Mouse (Mus musculus) lung, postnatal 4 days (tissue): ENCODE results near the gene Tmigd3.
"Not testable (repeated sequence)": the region's sequence is repeated elsewhere in the genome, so short reads cannot be mapped to it uniquely, and the experiment has no call there.

ENCODE experiments used
- DNase-seq, 2 experiments: peaks; one replicate each; pipeline ENCODE4 v3.0.0; 2021

The Tmigd3 gene

GRCm38 (mm10) chr3:105904721-105905120 lies 34.0 kb downstream of the Tmigd3 start:
- DNase-seq: no peak

DNA sequence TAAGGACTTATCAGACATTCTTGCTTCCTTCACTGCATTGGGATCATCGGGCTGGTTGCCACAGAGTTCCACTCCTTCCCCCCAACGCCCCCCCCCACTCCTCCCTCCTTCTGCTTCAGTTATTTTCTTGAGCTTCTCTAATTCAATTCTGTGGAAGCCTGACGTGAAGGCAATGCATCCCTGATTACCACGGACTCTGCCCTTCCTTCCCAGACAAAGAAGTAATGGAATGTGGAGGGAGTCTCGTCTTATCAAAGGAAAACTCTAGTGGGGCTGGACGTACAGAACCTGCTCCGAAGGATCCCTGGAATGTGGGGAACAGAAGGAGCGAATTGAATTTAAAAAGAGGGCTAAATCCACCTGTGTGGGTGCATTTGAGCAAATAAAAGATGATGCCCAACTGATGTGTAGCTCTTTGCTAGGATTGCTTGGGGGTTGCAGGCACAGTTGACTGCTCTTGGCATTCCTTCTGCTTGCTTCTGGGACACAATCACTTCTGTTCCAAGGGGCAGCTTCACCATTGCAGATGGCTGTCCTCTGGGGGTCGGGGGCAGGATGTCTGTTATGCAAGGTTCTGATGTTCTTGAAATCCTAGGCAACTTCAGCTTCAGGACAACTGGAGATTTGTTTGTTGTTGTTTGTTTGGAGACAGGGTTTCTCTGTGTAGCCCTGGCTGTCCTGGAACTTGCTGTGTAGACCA lies 37.4 kb downstream of the Tmigd3 start:
- no peak for DNase-seq

DNA sequence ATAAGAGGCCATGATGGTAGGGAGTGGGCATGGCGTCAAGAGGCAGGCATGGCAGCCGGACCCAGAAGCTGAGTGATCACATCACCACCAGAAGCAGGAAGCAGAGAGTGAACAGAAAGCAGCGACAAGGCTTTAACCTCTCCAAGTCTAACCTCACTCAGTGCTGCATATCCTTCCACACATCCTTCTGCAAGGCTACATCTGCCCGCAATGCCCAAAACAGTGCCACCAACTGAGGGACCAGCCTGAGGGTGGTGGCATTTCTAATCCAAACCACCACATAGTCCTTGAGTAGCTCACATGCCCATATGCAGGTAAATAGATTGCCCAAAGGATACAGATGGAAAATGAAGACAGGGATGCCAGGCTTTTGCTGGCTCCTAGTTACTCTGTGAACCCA lies 38.3 kb downstream of the Tmigd3 start:
- no peak for DNase-seq

- peak; percentile 68 to 76 for DNase-seq
These were observed 40.0 kb downstream of the Tmigd3 start for GRCm38 (mm10) chr3:105910519-105911190.

GRCm38 (mm10) chr3:105912097-105912880 lies 41.6 kb downstream of the Tmigd3 start:
- no peak for DNase-seq

- no peak for DNase-seq
These were observed 43.4 kb downstream of the Tmigd3 start for GRCm38 (mm10) chr3:105913839-105914681.

DNA sequence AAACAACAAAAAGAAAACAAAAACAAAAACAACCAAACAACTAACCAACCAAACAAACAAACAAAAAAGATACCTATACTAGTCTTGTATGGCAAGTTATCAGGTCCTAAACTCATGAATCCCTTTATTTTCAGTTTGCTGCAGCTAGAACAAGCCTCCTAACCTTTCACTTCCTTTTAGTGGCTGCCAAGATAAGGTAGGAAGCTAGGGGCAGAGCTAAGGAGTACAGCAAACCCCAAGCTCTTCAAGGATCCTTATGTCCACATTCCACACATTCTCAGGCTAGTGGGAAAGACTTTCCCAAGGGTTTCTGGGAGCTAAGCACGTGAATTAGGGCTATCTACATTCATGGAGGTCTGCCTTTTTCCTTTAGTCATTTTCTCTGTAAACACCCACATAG lies 44.6 kb downstream of the Tmigd3 start:
- DNase-seq: no peak

GRCm38 (mm10) chr3:105916455-105916854 lies 45.8 kb downstream of the Tmigd3 start:
- not testable (repeated sequence) for DNase-seq

DNA sequence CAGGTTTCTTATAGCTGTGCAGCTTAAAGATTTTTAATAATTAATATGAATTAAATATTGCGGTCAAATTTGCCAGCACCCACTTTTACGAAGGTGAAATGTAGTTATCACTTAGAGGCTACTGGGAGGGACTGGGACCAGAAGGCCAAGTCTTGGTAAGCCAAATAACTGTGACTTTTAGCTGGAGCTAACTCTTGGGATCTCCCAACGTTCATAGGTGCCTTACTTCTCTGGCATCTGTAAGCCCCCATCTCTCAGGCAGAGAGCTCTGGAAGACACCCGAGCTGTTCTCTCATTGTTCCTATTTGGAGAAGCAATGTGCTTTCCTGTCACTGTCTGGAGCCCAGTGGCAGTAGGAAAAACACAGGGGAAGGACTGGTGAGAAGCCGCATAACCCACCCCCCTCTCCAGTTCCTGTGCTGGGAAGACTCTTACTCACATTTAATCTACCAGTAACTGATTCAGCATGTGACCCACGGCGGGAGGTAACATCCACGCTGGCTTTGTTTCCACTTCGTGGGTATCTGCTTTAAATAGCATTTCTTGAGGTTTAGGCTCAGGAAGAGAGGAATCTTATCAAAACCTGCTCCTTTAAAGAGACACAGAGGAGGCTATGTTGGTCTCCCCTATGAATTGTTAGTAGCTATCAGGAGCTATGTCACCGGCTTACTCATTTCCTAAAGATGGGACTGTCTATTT lies 47.1 kb downstream of the Tmigd3 start:
- DNase-seq: no peak

DNA sequence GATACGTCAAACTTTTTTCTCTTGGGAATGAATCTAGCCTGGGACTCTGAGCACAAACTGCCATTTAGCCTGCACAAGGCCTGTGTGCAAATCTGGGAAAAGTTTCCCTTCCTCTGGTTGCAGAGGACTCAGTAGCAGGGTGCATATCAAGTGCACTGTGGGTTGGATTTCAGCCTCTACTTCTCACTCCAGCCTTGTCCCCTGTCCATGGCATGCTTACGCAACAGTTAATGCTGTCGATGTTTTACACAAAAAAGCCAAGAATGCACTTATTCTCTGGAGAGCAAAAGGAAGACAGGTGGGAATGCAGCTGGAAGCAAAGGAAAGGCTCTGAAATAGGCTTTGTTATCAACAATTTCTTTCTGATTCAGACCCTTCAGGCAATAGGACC lies 47.6 kb downstream of the Tmigd3 start:
- no peak for DNase-seq

DNA sequence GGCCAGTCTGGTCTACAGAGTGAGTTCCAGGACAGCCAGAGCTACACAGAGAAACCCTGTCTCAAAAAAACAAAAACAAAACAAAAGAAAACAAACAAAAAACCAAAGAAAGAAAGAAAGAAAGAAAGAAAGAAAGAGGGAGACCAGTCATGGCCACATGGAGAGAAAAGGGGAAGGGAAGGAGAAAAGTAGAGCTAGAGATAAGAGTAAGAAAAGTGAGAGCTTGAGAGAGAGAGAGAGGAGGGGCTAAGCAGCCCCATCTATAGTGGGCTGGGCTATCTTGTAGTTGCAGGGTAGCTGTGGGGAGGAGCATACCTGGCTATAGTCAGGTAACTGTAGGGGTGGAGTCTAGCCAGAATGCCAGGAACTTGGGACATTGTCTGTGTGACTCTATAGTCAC lies 50.0 kb downstream of the Tmigd3 start:
- not testable (repeated sequence) for DNase-seq

DNA sequence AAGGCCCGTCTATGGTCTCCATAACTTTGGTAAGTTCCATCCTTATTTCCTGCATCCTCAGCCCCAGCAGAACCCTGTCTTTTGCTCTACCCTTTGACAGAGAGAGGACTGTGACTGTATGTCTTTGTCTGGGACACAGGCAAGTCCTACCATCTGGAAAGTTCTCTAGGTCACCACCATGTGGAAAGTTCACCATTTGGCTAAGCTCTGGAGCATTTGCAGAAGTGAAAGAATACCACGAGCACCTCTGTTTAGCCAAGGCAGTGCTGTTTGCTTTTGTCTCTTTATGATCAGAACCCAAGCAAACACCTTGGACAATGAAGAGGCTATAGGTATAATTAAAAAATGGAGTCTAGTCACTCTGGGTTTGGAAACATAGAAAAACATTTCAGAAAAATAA lies 51.3 kb downstream of the Tmigd3 start:
- no peak for DNase-seq

GRCm38 (mm10) chr3:105924616-105925015 lies 53.9 kb downstream of the Tmigd3 start:
- DNase-seq: no peak

- DNase-seq: no peak
These were observed 57.0 kb downstream of the Tmigd3 start for GRCm38 (mm10) chr3:105927561-105928194.

DNA sequence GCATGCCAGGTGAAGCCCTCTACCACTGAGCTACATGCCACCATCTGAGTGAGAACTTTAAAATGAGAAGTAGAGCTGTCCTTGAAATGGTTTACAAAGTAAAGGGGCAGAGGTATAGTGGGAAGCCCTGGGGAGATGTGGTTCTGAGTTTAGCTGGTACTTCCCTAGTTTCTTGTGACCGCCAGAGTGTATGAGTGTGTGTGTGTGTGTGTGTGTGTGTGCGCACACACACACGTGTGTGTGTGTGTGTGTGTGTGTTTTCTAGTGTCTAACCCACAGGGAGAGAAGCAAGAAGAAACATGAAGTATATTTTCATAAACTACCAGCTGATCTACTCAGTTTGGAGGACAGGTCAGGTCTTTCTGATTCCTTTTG lies 57.5 kb downstream of the Tmigd3 start:
- DNase-seq: no peak

GRCm38 (mm10) chr3:105928781-105929180 lies 58.1 kb downstream of the Tmigd3 start:
- no peak for DNase-seq

- no peak for DNase-seq
These were observed 59.1 kb downstream of the Tmigd3 start for GRCm38 (mm10) chr3:105929821-105930220.

- no peak for DNase-seq
These were observed 60.4 kb downstream of the Tmigd3 start for GRCm38 (mm10) chr3:105931095-105931494.

DNA sequence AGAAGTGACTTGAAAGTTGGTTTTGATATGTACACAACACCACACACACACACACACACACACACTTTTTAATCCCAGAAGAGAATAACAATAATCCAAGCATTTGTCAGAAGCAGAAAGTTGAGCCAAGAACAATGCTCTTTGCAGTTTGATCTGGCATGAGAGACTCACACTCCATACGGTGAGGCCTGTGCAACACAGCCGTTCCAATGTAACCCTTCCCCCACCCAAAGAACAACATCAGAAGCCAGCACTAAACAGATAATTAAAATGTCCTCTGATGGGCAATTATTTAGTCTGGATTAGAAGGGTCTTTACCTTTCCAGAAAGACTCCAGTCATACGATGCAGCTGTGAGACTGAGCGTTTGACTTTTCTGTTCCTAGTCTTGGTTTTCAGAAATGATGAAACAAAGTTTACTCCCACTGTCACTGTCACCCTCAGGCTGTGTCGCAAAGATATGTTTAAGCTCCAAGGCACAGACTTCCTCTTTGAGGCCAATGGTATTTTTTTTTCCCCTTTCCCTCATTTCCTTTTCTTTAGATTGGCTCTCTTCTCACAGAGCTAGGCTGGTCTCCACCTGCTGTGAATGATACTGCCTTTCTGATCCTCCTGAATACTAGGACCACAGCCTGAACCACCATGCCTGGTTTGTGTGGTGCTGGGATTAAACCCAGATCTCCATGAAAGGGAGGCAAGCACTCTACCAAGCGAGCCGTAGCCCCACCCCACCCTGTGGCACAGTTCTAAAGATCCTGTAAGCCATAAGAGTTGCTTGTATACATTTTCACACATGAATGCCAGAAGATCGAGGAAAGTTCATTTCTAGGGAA lies 61.8 kb downstream of the Tmigd3 start, which contains the start of gene I830077J02Rik:
TSS of gene I830077J02Rik (minus strand) at position 425 of the 832 bp plus-strand sequence.
- no peak for DNase-seq

DNA sequence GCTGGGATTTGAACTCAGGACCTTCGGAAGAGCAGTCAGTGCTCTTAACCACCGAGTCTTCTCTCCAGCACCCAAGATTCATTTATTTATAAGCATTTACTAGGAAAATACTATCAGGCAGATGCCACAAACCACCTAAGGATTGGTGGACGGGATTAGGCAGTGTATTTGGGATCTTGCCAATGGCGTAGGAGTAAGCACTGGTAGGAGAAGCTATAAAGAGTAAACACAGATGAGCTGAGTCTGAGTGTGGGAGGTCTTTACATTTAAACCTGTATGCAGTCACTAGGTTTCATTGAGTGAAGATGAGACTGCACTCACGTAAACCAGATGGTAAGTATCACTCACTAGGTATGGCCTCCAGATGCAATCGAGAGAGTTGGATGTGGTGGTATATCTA lies 63.2 kb downstream of the Tmigd3 start:
- no peak for DNase-seq

GRCm38 (mm10) chr3:105935033-105935432 lies 64.3 kb downstream of the Tmigd3 start:
- DNase-seq: peak; percentile 68 to 77
